ENCODE assay signal across 20 mouse cellular contexts in the genomic region with DNA sequence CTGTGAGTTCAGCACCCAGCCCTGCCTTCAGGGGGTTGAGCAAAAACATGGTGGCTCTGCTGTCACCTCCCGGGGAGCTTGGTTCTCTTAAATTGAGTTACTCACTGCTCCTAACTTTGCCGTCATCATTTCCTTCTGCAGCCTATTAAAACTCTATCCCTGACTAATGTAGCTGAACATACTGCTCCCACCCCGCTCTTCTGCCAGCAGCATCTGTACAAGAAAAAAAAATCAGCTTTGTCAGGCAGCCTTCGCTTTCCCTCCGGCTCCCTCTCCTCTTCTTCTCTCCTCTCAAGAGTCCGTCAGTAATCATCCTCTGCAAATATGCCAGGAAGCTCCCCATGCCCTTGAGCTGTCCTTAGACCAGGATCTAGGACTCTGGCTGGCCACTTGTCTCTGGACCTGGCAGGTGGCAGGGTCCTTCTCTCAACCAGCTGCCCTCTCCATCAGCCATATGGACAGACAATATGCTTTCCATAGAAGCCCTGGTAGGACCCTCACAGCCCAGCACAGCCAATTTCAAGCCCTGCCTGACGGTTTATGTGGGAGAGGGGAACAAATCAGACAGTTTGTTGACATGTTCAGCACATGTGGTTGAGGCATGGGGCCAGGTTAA.
DNase-seq lines count a peak whose midpoint lies in the region; ATAC-seq lines count a peak whose summit lies in the region.
"Had no signal": no experiment of that assay in that cellular context is flagged by ENCODE, and none has a peak within 500 bp of the region (broad histone marks: within the 10 kb centered on the region; RNA-seq: fewer than 3 reads in every experiment).

No protein-coding gene starts in this region.

- no peak overlapping the region for H3K27ac ChIP-seq in embryonic facial prominence, embryonic 15.5 days (replicated peaks)
- H3K27ac ChIP-seq in limb, embryonic 10.5 days = no peak overlapping the region
- H3K27ac ChIP-seq: heart, embryonic 13.5 days; limb, embryonic 15.5 days had no signal

- intact Hi-C loops in heart, postnatal 36 days (cut with DNase I) = no loop called here
- intact Hi-C loops in left cerebral cortex, postnatal 4 days (cut with DNase I) = no loop called here

- no peaks in the 10 kb centered on the region for H3K36me3 ChIP-seq in embryonic facial prominence, embryonic 15.5 days
- no peaks in the 10 kb centered on the region for H3K36me3 ChIP-seq in limb, embryonic 10.5 days
- H3K36me3 ChIP-seq: heart, embryonic 13.5 days; limb, embryonic 15.5 days had no signal

- H3K4me3 ChIP-seq in embryonic facial prominence, embryonic 15.5 days (replicated peaks) = no peak overlapping the region
- no peak overlapping the region for H3K4me3 ChIP-seq in limb, embryonic 10.5 days
- H3K4me3 ChIP-seq: erythroblast, embryonic 14.5 days; heart, embryonic 13.5 days; limb, embryonic 15.5 days; megakaryocyte, embryonic 14.5 days had no signal

- H3K4me2 ChIP-seq in embryonic facial prominence, embryonic 15.5 days (replicated peaks) = peak overlapping the region; percentile 12; the same call in 1 of the 2 replicates
- H3K4me2 ChIP-seq: heart, embryonic 13.5 days; limb, embryonic 15.5 days had no signal

- H3K9ac ChIP-seq in embryonic facial prominence, embryonic 15.5 days = no peak overlapping the region
- H3K9ac ChIP-seq: heart, embryonic 13.5 days; limb, embryonic 15.5 days; liver, postnatal 0 days had no signal

- H3K27me3 ChIP-seq in embryonic facial prominence, embryonic 15.5 days = no peaks in the 10 kb centered on the region; the same call in 1 of the 2 replicates
- H3K27me3 ChIP-seq in limb, embryonic 10.5 days (ENCODE audit: low read depth, poor library complexity, severe bottlenecking) = no peaks in the 10 kb centered on the region
- H3K27me3 ChIP-seq: heart, embryonic 13.5 days; limb, embryonic 15.5 days; megakaryocyte, embryonic 14.5 days had no signal

- DNase-seq in heart, adult 11 months = peak; percentile 71
- DNase-seq in heart, postnatal 36 days = no peak
- DNase-seq in left cerebral cortex, postnatal 4 days = peak; percentile 64
- no peak for DNase-seq in left cerebral cortex, adult 11 months (ENCODE audit: low spot score)
- DNase-seq in limb, embryonic 10.5 days (ENCODE audit: low spot score) = peak; percentile 28
- DNase-seq in ovary, postnatal 14 days (ENCODE audit: low spot score) = no peak
- DNase-seq: adrenal gland, postnatal 25 days; cerebellum, adult 9-10 months; kidney, adult 11 months; kidney, postnatal 10 days; liver, postnatal 0 days; lung, postnatal 14 days; thymus, postnatal 36 days had no signal

- no peak for ATAC-seq in embryonic facial prominence, embryonic 15.5 days (ENCODE audit: insufficient number of reproducible peaks, low FRiP score, low TSS enrichment, low read depth)
- ATAC-seq: forebrain, embryonic 14.5 days; liver, postnatal 0 days; midbrain, embryonic 16.5 days had no signal

- 49% methylated on average over 7 of the region's 7 CpGs for WGBS in embryonic facial prominence, embryonic 15.5 days
- 82% methylated on average over 7 of the region's 7 CpGs for WGBS in limb, embryonic 10.5 days

- peaks cover 7% of the 10 kb centered on the region; the same call in 1 of the 2 replicates for H3K4me1 ChIP-seq in embryonic facial prominence, embryonic 15.5 days
- H3K4me1 ChIP-seq in limb, embryonic 10.5 days = peaks cover 4% of the 10 kb centered on the region; the same call in 1 of the 2 replicates
- H3K4me1 ChIP-seq: heart, embryonic 13.5 days; limb, embryonic 15.5 days; megakaryocyte, embryonic 14.5 days had no signal

- H3K9me3 ChIP-seq in embryonic facial prominence, embryonic 15.5 days (replicated peaks) = no peaks in the 10 kb centered on the region
- no peaks in the 10 kb centered on the region for H3K9me3 ChIP-seq in limb, embryonic 10.5 days (replicated peaks)
- H3K9me3 ChIP-seq: limb, embryonic 15.5 days; megakaryocyte, embryonic 14.5 days had no signal

Comparison
In these comparisons a context has a peak if more than half of its experiments do, and no peak if none do; other contexts are left out.
1. DNase-seq: peak in heart, adult 11 months (single experiment), left cerebral cortex, postnatal 4 days (single experiment) and limb, embryonic 10.5 days (single experiment); none in heart, postnatal 36 days (0 of 2), left cerebral cortex, adult 11 months (single experiment) and ovary, postnatal 14 days (single experiment).